Mouse (Mus musculus) spleen, adult 2 months (tissue): ENCODE measurements around the gene Krt35. TPM values are rescaled to one million over a fixed set of nuclear protein-coding genes. Genes with fewer than 3 reads are reported as not detected.

ENCODE experiments used
- DNase-seq, 2 experiments: peaks; one replicate each; pipeline versions ENCODE4 v3.0.0 to v3.0.0-alpha.2; 2012 to 2021; ENCODE audit warnings: low spot score in 2 of 2, low read depth in 1 of 2
- H3K27ac ChIP-seq: fragments of 200-500 bp; 2 replicates; pipeline ENCODE4 v1.5.1; 2012; ENCODE audit warnings: low read length, inconsistent platforms; ENCODE audit not compliant: insufficient read depth
- H3K27me3 ChIP-seq: fragments of 200-500 bp; 2 replicates; pipeline ENCODE4 v1.6.1; 2012; ENCODE audit warnings: mild to moderate bottlenecking, moderate library complexity, low read length, inconsistent platforms; ENCODE audit not compliant: control insufficient read depth, insufficient read depth
- H3K36me3 ChIP-seq: fragments of 200-500 bp; 2 replicates; pipeline ENCODE4 v1.6.1; 2012; ENCODE audit warnings: mild to moderate bottlenecking, low read length, inconsistent platforms; ENCODE audit not compliant: control insufficient read depth, insufficient read depth
- H3K4me1 ChIP-seq: fragments of 200-500 bp; 2 replicates; pipeline ENCODE4 v1.6.1; 2011; ENCODE audit warnings: inconsistent platforms; ENCODE audit not compliant: control insufficient read depth, insufficient read depth, insufficient read length
- H3K4me3 ChIP-seq: fragments of 200-500 bp; 2 replicates; pipeline ENCODE4 v1.5.1; 2011; ENCODE audit warnings: mild to moderate bottlenecking, inconsistent platforms; ENCODE audit not compliant: insufficient read depth, insufficient read length; ENCODE audit errors: extremely low read depth
- CTCF ChIP-seq: fragments of 200-500 bp; IDR thresholded peaks from 2 replicates; pipeline ENCODE4 v1.5.1; 2011; ENCODE audit warnings: mild to moderate bottlenecking, inconsistent platforms; ENCODE audit not compliant: insufficient read depth, insufficient read length, insufficient replicate concordance; ENCODE audit errors: extremely low read depth
- POLR2A ChIP-seq: fragments of 200-500 bp; IDR thresholded peaks from 2 replicates; pipeline ENCODE4 v1.6.1; 2011; ENCODE audit warnings: low read depth, low read length, inconsistent platforms
- WGBS: fragments of 180-500 bp; shearing (Covaris S2); methylation state at CpG from one replicate; pipeline ENCODE4 v1.1.7; 2018; 5-methylcytosine and 5-hydroxymethylcytosine counted together
- polyA plus RNA-seq: library from polyadenylated mRNA; depleted of rRNA; stranded (reverse); fragments of >200 nt; gene quantifications from 2 replicates; pipeline ENCODE4 v1.2.3, GENCODE M21; 2012

The Krt35 gene
- polyA plus RNA-seq, 1 experiment: not detected

DNA sequence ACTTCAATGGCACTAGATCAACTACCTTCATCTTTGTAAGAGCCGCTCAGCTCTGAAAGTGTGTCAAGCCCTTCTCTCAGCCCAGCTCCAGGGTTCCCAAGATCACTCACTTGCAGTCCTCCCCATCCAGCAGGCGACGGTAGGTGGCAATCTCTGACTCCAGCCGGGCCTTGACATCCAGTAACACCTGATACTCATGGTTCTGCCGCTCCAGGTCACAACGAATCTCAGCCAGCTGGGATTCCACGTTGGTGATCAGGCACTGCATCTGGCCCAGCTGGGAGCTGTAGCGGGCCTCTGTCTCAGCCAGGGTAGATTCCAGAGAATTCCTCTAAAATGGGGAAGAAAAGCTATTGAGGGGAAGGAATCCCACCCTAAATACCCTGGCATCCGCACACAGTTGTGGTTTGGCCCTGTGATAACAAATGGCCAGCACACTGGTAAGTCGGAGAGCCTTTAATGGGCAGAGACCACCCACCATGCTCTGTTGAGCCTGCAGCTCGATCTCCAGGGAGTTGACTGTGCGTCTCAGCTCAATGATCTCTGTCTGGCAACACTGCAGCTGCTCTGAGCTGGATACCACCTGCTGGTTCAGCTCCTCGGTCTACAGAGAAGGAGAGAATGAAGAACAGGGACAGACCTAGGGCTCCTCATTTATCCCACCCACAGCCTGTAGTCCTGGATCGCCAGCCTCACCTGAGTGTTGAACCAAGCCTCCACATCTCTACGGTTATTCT, 6.8 kb upstream of the Krt35 start:
- Histone ChIP-seq H3K27ac (no peak overlapping the region), H3K27me3 (no peaks in the 10 kb centered on the region), H3K4me1 (no peaks in the 10 kb centered on the region; the same call in 1 of the 2 replicates), H3K4me3 (no peak overlapping the region), H3K36me3 (no peaks in the 10 kb centered on the region)
- TF ChIP-seq CTCF (no peak), POLR2A (no peak)
- no peak for DNase-seq
- whole genome bisulfite sequencing: 63% methylated on average over 15 of the region's 15 CpGs

- H3K27me3 ChIP-seq: no peaks in the 10 kb centered on the region
- DNase-seq: no peak
These were observed 4.3 kb upstream of the Krt35 start for GRCm38 (mm10) chr11:100100391-100100790.

GRCm38 (mm10) chr11:100097819-100098218, 1.8 kb upstream of the Krt35 start:
- TF ChIP-seq CTCF (no peak), POLR2A (no peak)
- DNase-seq: no peak
- no peaks in the 10 kb centered on the region; the same call in 1 of the 2 replicates for H3K4me1 ChIP-seq
- H3K36me3 ChIP-seq: no peaks in the 10 kb centered on the region
- H3K4me3 ChIP-seq: no peak overlapping the region
- H3K27me3 ChIP-seq: no peaks in the 10 kb centered on the region
- H3K27ac ChIP-seq: no peak overlapping the region
- 82% methylated on average over 9 of the region's 9 CpGs for WGBS

More at GRCm38 (mm10) chr11:100100391-100100790, 4.3 kb upstream of the Krt35 start:
- no peaks in the 10 kb centered on the region; the same call in 1 of the 2 replicates for H3K4me1 ChIP-seq
- no peak overlapping the region for H3K27ac ChIP-seq
- no peak for TF ChIP-seq POLR2A
- no peak for TF ChIP-seq CTCF
- H3K4me3 ChIP-seq: no peak overlapping the region
- 73% methylated on average over 4 of the region's 4 CpGs for WGBS
- H3K36me3 ChIP-seq: no peaks in the 10 kb centered on the region

GRCm38 (mm10) chr11:100088378-100089025, 7.5 kb downstream of the Krt35 start:
- Histone ChIP-seq H3K4me1 (no peaks in the 10 kb centered on the region), H3K36me3 (no peaks in the 10 kb centered on the region), H3K27me3 (no peaks in the 10 kb centered on the region), H3K4me3 (no peak overlapping the region), H3K27ac (no peak overlapping the region)
- TF ChIP-seq CTCF (no peak), POLR2A (no peak)
- no peak for DNase-seq
- 63% methylated on average over 7 of the region's 7 CpGs for WGBS

DNA sequence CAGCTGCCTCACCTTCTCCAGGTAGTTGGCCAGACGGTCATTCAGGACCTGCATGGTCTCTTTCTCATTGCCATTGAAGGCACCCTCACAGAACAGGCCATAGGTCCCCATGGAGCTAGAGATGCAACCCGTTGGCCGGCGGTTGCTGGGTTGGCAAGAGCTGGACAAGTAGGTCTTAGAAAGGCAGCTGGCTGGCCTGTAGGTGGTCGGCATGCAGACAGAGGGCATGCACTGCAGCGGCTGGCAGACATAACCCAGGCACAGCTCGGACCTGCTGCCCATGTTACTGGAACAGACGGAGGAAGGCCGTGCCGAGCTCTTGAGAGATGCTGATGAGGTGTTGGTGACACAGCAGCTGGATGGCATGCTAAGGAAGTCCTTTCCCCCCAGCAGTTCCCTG, 8.2 kb downstream of the Krt35 start, which contains the start of gene Krt32:
Gene Krt32 (minus strand): TSS at position 366 of the 400 bp plus-strand sequence.
- WGBS: 91% methylated on average over 10 of the region's 10 CpGs
- H3K27ac ChIP-seq: no peak within 1 kb of the TSS

DNA sequence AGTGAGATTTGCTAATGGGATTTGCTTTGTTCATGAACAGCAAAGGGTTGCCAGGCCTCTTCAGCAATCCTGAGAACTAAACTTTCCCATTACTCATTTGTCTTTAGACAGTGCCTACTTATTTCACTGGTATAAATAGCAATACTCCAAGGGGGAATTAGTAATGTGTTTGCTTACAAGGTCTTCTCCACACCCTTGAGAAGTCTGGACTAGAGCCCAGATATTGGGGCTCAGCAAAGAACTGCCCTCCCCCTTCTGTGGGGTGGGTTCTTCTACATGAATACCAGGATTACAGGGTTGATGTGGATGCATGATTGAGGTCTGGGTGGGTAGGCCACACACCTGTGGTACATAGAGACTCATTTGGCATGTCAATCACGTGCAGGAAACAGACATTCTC, 22.2 kb downstream of the Krt35 start:
- Histone ChIP-seq H3K36me3 (no peaks in the 10 kb centered on the region), H3K4me3 (no peak overlapping the region), H3K4me1 (no peaks in the 10 kb centered on the region), H3K27me3 (no peaks in the 10 kb centered on the region), H3K27ac (no peak overlapping the region)
- WGBS: 39% methylated on average over 1 of the region's 1 CpGs
- DNase-seq: no peak
- TF ChIP-seq CTCF (no peak), POLR2A (no peak)

More for the DNA sequence above, 8.2 kb downstream of the Krt35 start, which contains the start of gene Krt32:
- TF ChIP-seq POLR2A (no peak), CTCF (no peak)
- H3K4me1 ChIP-seq: no peaks in the 10 kb centered on the region
- H3K27me3 ChIP-seq: no peaks in the 10 kb centered on the region
- no peak within 1 kb of the TSS for H3K4me3 ChIP-seq
- no peaks in the 10 kb centered on the region for H3K36me3 ChIP-seq
- no peak for DNase-seq
